Mouse (Mus musculus): ENCODE data around the gene Trp53bp2.

Gene Trp53bp2

DNA sequence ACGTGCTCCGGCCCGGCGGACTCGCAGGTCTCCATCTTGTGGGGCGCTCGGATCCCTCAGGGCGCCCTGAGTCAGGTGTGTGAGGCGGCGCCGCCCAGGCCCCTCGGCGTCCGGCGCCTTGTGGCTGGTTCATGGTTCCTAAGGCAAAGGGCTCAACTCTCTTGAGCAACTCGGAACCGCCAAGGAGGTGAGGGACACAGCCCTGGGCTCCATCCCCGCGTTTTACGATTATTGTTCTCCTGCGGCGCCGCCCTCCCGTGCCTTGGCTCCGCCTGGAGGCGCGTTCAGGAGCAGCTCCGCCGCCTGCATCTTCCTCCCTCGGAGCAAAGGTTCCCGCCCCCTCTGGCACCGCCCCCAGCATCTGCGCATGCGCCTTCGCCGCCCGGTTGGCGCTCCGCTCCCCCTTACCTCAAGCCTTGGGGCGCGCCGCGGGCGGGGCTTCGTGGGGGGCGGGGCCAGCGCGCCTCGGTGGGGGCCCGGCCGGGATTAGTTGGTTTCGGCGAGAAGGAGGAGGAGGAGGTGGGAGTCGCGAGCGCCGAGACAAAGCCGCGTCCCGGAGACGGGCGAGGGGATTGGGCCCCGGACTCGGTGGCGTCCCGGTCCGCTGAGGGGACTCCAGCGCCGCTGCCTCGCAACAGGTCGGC, at the start of gene Trp53bp2:
Gene Trp53bp2, plus strand, starts transcription at position 489 of the 644 bp plus-strand sequence.
- peak; percentile 100 for DNase-seq

DNA sequence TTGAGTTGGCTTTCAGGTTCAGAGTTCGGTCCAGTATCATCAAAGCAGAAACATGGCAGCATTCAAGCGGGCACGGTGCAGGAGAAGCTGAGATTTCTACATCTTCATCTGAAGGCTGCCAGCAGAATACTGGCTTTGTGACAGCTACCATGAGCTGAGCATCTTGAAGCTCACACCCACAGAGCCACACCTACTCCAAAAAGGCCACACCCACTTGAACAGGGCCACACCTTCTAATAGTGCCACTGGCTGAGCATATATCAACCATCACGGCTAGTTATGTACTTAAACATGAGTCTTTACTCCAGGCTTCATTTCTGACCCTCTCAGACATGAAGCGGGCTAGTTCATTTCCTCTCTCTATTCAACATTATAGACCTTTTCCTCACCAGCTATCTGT, 46.3 kb upstream of the Trp53bp2 start:
- DNase-seq: no peak

DNA sequence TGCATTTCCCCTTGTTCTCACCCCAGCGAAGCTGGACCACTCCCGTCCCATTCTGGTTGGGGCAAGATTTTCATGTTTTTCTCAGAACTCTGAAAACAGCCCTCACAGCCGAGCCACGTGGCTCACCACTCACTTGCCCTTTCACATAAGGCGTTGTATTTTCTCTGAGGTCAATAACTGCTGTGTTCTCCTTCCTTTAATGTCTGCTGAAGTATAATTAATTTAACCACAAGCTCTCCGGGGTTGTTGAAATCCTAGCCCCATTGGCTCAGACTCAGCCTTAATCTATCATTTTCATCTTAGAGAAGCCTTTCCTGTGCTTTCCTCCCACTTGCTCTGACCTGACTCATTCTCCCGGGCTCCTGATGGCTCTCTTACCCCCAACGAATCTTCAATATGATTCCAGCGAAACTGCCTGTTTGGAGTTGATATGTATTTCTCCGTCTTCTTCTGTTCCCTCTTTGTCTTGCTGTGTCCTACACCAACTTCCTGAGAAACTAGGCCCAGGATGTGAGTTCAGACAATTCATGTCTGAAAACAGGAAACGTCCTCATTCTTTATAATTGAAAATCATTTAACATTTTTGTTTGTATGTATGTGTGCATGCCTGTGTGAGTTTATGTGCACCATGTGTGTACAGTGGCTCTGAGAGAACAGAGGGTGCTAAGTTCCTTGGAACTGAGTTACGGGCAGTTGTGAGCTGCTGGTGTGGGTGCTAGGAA, 45.1 kb upstream of the Trp53bp2 start:
- DNase-seq: no peak

DNA sequence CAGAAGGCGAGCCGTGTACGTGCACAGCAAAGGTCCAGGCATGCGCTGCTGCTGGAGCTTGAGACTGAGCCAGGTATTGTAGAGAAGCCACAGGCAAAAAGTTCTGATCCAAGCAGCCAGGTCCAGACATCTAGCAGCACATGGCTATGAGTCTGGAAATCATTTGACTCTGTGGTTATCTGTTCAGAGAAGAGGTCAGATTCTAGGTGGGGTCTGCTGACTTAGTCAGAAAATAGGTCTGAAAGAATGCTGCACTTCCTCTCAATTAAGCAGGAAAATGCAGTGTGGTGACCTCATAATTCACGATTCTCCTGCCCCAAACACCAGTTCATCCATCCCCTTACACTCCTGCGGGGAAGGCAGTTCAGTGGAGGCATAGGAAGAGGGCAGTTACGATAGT, 40.7 kb upstream of the Trp53bp2 start:
- DNase-seq: no peak

DNA sequence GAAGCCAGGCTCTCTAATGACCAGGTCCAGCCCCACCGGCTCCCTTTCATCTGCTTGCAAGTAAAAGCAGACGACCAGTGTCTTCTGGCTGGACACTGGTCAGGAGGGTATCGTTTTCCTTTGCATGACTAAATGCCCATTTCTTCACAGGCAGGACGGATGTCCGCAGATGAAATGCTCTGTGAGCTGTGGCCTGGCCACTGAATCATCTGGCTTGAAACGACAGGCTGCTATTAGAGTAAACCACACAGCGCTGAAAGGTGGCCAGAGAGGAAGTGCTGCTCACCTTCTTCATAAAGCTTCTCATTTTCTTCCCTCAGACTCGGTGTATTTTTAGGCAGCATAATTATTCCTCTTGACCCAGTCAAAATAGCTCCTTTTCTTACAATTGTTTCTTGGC, 40.2 kb upstream of the Trp53bp2 start:
- DNase-seq: no peak

DNA sequence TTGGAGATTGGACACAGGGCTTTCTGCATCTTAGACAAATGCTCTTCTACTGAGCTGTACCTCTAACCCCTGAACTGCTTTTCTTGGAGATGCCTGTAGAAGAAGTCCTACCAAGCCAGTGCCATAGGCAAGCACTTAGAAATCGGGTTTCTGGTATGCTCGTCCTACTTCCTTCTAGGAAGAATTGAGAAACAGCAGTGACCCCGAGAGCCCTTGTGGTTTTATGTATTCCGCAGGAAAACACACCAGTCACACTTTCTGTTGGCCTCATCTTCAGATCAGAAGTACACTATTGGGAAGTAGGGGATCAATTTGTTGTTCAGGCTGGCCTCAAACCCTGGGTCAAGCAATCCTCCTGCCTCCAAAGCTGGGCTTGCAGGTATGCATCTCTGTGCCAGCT, 39.5 kb upstream of the Trp53bp2 start:
- DNase-seq: peak in 1 of 2 experiments; percentile 27

DNA sequence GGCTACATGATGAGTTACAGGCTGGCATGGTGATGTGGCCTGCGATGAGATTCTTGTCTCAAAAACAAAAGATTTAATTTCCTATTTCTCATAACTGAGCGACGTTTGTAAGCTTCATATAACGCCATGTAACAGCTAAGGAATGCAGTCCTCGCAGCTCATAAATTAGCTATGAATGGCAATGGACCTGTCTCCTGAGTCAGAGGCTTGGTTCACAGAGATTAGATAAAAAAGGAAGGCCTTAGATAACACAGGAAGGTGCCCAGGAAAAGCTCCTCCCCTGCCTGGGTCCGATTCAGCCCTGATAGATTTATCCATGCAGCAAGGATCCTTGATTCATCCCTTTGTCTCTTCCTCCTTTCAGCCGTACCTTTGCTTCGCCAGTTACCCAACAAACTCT, 37.1 kb upstream of the Trp53bp2 start:
- no peak for DNase-seq

DNA sequence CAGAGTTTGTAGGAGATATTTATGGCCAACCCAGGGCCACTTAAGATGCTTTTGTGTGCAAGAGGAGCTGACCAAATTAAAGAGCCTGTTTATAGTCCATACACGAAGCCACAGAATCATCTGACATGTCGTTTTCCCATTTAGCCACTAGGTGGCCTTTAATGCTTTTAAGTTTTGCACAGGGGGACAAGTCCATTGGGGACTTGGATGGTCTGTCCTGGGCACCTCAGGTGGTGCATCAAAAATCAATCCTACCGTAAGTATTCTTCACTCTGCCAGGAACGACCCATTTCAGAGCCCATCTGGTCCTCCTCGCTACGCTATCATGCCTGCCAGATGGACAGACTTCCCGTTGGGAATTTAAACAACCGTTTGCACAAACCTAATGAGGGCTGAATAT, 32.8 kb upstream of the Trp53bp2 start:
- DNase-seq: peak; percentile 83 to 89

DNA sequence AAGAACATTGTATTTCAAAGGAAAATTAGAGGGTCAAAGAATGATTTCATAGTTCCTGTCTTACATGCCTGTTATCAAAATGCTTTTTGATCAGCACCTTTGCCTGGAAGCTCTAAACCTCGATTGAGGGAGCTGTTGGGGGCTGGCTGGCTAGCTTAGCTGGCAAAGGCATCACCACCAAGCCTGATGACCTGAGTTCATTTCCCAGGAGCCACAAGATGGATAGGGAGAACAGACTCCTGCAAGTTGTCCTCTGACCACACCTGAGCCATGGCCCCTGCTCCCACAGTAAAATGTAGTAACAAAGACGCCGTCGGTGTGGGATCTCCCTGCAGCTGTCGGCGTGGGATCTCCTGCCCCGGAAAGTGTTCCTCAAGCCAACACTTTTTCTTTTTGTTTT, 32.1 kb upstream of the Trp53bp2 start:
- peak; percentile 40 to 56 for DNase-seq

DNA sequence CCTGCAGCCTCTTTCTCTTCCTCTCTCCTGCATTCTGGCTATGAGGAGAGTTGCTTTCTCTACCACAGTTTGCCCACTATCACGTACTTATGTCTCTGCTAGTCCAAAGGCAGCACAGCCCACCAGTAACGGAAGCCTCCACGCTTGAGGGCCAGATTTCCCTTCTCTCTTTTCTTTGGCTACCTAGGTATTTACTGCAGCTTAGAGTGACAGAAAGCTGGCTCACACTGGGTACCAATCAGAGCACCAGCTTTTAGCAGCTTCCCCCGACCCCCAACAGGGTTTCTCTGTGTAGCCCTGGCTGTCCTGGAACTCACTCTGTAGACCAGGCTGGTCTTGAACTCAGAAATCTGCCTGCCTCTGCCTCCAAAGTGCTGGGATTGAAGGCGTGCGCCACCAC, 31.5 kb upstream of the Trp53bp2 start:
- DNase-seq: peak; percentile 46 to 51

DNA sequence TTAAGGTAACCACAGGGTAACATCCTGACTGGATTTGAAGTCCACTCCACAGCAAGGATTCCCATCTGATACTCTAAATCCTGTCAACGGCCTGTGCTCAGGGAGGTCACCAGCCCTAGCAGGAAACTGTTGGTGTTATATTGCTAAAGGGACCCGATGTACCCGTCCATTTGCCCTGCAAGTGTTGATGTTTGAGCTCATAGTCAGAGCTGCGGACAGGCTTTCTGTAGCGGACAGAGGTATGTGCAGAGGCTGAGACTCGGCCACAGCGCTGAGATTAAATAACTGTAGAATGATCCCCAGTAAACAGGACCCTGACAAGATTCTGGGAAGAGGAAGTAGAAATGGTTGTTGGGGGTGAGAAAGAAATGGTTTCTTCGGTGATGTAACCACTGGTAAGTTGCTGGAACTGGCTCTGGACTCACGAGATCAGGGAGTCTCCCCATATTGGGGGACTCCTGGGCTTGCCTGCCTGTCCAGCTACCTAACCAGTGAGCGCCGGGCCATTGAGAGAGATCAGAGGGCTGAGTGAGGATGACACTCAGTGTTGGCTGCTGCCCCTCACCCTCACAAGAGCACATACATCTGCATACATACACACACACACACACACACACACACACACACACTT, 30.7 kb upstream of the Trp53bp2 start:
- DNase-seq: no peak

DNA sequence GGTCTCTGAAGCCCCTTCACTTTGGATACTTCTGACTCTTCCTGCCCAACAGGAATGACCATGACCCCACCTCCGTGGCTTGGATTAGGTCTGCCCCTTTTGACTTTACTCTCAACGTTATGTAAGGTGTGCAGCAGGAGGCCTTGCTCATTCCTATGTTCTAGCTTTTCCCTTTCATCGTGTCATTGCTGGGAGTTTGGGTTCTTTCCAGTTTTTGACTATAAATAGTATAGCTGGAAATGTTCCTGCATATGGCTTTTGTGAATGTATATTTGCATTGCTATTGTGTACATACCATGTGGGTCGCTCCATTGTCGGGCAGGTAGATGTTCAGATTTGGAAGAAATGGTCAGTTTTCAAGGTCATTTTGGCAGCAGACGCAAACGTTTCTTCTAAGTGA, 30.1 kb upstream of the Trp53bp2 start:
- no peak for DNase-seq

DNA sequence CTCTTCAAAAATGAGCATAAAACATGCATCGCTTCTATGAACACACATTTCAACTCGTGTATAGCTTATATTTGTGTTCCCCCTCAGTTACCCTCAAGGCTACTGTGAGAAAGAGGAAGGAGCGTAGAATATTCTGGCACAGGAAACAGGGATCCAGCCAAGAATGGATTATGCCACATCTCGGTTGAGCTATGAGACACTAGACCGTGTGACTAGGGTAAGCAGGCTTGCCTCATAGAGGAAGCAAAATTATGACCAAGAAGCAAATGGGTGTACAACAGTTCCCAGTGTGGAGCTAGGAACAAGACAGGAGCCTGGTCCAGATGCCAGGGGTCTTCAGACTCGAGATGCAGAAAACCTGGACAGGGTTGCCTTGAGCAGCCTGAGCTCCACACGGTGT, 28.3 kb upstream of the Trp53bp2 start:
- no peak for DNase-seq

DNA sequence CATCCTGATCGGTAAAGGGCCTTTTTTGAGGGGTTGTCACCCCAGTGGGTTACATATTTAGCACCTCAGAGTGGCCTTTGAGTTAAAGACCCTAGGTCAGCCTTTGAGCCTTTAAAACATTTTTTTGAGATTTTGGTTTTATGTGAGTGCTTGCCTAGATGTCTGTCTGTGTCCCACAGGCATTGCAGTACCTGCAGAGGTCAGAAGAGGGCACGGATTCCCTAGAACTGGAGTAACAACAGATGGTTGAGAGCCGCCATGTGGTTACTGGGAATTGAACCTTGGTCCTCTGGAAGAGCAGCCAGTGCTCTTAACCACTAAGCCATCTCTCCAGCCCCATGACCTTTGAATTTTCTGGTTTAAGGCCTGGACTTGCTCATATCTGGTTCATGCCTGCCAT, 27.6 kb upstream of the Trp53bp2 start:
- no peak for DNase-seq

DNA sequence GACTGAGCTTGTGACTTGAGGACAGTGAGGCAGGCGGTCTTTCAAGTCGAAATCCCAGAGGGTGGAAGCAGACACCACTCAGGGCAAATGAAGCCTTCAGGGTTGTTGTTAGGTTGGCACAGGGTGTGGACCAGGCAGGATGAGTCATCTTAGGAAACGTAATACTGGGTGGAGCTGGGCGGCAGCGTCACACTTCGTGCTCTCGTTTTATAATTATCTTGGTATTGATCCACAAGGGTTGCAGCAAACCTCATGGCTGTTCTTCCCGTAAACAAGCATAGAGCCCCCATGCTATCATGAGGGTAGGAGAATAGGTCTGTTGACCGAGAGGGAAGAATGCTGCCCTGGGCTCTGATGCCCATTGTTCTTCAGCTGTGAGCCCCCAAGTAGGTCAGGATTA, 25.9 kb upstream of the Trp53bp2 start:
- DNase-seq: no peak

DNA sequence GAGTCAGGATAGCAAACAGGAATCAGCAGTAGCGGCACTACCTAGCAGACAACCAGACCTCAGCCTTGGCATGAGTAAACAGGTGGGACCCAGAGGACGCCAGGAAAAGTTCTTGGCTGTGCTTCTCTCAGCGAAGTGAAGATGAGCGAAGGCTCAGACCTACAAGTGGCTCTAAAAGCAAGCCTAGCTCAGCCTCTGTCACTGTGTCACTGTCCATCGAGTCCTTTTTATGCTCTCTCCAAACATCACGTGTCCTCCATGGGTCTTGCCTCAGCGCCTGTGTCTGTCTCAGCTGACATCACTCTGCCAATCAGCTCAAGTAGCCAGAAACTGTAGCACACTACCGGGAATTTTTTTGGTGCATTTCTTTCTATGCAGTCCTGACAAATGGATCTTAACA, 22.5 kb upstream of the Trp53bp2 start:
- no peak for DNase-seq

DNA sequence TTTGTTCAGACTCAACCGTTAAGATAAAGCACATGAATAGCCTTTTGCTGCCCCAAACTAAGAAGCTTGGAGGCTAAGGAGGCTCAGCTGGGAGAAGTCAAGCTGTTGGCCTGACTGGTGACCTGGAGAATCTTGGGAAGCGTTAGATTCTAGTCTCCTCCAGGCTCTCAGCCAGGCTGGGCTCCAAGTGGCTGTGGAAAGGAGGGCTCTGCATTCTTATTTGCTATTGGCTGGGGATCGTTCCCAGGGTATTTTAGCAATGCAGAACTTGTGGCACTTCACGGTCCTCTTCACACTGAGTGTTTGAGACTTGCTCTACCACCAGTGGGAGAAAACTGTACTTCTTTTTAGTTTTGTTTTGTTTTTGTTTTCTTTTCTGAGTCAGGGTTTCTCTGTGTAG, 20.2 kb upstream of the Trp53bp2 start:
- DNase-seq: peak; percentile 30 to 44

DNA sequence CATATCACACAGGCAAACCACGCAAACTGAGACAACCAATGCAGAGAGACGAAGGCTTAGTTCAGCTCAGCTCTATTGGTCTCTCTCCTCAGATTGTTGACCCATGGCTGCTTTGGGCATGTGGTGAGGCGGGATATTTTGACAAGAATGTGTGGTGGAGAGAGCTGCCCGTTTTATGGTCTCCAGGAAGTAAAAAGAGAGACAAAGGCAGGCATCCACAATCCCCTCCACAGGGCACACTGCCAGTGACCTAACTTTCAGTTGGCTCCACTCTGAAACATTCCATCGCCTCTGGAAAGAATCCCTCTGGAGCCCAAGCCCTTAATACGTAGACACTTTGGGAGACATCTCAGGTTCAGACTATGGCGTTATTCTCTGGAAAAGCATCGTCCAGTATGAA, 10.8 kb upstream of the Trp53bp2 start:
- DNase-seq: peak; percentile 30 to 45

DNA sequence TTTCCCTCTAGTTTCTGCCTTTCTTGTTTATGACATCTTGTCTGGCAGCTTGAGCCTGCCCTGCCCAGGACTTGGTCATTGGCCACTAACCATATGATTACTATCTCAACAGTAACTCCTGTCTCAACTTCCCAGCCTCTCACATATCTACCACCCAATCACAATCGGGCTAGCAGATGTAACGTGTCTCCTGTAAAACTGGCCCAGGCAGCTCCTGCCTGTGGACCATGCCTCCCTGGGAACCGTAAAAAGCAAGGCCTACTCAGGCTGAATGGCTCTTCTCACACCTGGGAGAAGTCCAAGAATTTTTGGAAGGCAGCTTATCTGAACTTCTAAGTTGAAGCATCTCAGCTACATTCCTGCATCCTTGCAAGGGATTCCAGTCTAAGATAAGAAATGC, 10.2 kb upstream of the Trp53bp2 start:
- no peak for DNase-seq

DNA sequence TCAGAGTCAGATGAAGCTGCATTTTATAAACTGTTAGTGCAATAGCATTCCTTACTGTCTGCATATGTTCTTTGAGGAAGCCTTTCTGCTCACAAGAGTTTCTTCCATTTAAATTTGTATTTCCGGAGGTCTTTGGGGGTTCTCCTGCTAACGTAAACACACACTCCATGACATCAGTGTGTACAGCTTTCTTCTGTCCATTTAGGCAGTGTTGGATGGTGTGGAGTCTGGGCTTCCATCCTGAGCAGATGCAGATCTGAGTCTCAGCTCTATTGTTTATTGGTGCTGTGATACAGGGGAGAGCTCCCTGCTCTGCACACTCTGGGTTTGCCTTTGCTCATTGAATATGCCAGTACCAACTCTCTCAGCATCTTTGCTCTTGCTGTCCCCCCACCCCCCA, 9.8 kb upstream of the Trp53bp2 start:
- no peak for DNase-seq

DNA sequence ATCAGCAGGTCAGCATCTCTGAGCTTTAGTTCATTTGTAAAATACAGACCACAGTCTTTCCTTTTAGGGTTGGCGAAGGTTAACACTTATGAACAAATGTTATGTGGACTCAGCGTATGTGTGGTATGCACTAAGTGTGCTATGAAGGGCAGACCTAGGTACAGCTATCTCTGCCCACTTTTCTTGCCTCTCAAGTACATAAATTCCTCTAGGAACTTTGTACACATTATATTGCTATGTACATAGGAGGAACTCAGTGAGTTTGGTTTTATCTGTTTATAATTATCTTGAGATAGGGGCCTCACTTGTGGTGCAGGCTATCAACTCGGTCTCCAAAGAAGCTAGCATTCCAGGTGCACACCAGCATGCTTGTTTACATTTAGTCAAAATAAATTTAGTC, 9.1 kb upstream of the Trp53bp2 start:
- DNase-seq: no peak

DNA sequence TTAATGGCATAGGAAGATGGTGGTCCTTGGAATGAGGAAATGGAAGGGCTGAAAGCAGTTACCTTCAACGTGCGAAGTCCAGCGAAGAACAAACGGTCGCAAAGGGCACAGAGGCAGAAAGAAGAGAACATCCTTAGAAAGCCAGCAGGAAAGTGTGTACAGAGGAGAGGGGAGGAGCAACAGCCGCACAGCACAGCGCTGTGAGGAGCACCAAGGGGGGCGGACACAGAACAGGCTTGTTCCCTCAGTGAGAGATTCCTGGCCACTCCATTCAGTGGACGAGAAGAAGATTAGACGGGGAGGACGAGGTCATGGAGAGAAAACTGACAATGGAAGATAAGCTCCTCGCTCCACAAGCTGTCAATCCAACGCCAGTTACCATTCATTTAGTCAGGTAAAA, 5.9 kb upstream of the Trp53bp2 start:
- no peak for DNase-seq

DNA sequence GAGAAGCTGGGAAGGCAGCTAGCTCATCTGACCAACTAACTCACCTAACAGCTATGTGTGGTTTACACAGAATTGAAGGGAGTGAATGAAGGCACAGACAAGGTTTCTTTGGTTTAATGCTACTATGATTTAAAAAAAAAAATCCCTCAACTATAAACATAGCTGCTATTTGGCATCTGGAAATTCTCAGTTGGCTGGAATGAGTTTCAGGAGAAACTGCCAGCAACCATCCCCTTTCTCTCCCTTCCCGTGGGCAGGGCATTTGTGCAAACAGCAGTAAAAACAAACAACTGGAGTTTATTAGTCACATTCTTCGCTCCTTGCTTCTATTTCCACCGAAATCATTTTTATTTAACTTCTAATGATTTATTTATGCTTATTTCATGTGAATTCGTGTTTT, 2.4 kb upstream of the Trp53bp2 start:
- no peak for DNase-seq

DNA sequence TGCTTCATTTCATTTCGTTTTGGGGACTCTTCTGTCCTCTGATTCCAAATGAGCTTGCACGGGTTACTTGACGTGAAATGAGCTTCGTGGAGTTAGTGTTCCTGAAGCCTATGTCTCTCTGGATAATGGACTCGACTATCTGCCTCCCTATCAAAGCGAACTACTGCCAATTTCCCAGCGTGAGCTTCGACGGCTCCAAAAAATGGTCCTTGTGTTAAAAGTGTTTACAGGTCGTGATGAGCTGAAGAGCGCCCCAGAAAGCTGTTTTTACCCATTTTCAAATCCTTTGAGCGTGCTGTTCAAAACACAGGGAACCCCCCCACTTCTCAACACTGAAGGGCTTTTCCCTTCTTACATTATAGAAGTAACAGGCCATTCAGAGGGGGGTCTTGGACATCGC, 729 bp upstream of the Trp53bp2 start:
- peak; percentile 85 for DNase-seq
